Mouse (Mus musculus) hindbrain, embryonic 10.5 days (tissue): ENCODE data around the gene Nanp. TPM values are rescaled to one million over a fixed set of nuclear protein-coding genes. Genes with fewer than 3 reads are reported as not detected.

Experiments used
- DNase-seq: peaks from one replicate; pipeline ENCODE4 v3.0.0-alpha.2; 2017; ENCODE audit warnings: low spot score
- H3K27ac ChIP-seq: fragments of 300-500 bp; sonication (generic); 2 replicates; pipeline ENCODE4 v1.5.1; 2016; ENCODE audit warnings: mild to moderate bottlenecking, moderate library complexity
- H3K27me3 ChIP-seq: fragments of 300-500 bp; sonication (generic); 2 replicates; pipeline ENCODE4 v1.6.1; 2016; ENCODE audit warnings: mild to moderate bottlenecking; ENCODE audit not compliant: poor library complexity, insufficient read depth, severe bottlenecking
- H3K36me3 ChIP-seq: fragments of 300-500 bp; sonication (generic); 2 replicates; pipeline ENCODE4 v1.6.1; 2016; ENCODE audit warnings: mild to moderate bottlenecking, moderate library complexity
- H3K4me1 ChIP-seq: fragments of 300-500 bp; sonication (generic); replicated peaks from 2 replicates; pipeline ENCODE4 v1.6.1; 2016; ENCODE audit warnings: mild to moderate bottlenecking
- H3K4me3 ChIP-seq: fragments of 300-500 bp; sonication (generic); 2 replicates; pipeline ENCODE4 v1.5.1; 2016; ENCODE audit warnings: mild to moderate bottlenecking, moderate library complexity
- H3K9me3 ChIP-seq: fragments of 300-500 bp; sonication (generic); 2 replicates; pipeline ENCODE4 v1.6.1; 2016; ENCODE audit warnings: mild to moderate bottlenecking, moderate library complexity
- WGBS: fragments of 180-500 bp; shearing (Covaris S2); methylation state at CpG from one replicate; pipeline ENCODE4 v1.1.7; 2016; 5-methylcytosine and 5-hydroxymethylcytosine counted together
- polyA plus RNA-seq: library from polyadenylated mRNA; unstranded; fragments of >200 nt; fragmentation: Nextera tagmentation; extraction: Ambion mirVana; gene quantifications from 2 replicates; pipeline ENCODE4 v1.2.1, GENCODE M21; 2016

Nanp gene
- polyA plus RNA-seq, 1 experiment from 2014 or later: 47.0 TPM

GRCm38 (mm10) chr2:151008939-151009509 lies 30.2 kb downstream of the Nanp start:
- peak; percentile 87 for DNase-seq
- Histone ChIP-seq H3K27ac (peak overlapping the region; percentile 94), H3K9me3 (no peaks in the 10 kb centered on the region), H3K4me3 (peak overlapping the region; percentile 83), H3K4me1 (peaks cover 26% of the 10 kb centered on the region), H3K36me3 (no peaks in the 10 kb centered on the region), H3K27me3 (no peaks in the 10 kb centered on the region)
- WGBS: under 1% methylated on average over 52 of the region's 57 CpGs

GRCm38 (mm10) chr2:151008517-151008932 lies 30.7 kb downstream of the Nanp start:
- Histone ChIP-seq H3K9me3 (no peaks in the 10 kb centered on the region), H3K27me3 (no peaks in the 10 kb centered on the region), H3K27ac (peak overlapping the region; percentile 94), H3K4me3 (peak overlapping the region; percentile 83), H3K4me1 (peaks cover 26% of the 10 kb centered on the region), H3K36me3 (no peaks in the 10 kb centered on the region)
- under 1% methylated on average over 21 of the region's 21 CpGs for WGBS
- DNase-seq: no peak

DNA sequence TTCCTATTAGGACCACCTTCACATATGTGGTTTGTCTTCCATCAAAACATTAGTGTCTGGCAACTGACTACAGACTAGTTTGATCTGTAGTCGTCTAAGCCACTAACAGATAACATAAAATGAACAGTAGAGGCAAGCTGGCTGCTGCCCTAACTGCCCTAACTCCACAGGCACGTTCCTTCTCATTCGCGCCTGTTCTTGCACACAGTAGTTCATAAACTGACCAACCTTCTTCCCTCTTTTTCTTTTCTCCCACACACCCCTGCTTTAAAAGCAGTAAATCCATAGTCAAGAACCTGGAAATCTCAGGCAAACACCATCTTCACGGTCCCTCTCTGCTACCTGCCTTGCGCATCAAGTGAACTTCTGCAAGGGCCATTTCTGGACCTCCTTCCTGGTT lies 31.2 kb downstream of the Nanp start:
- peaks cover 26% of the 10 kb centered on the region for H3K4me1 ChIP-seq
- peak overlapping the region; percentile 83 for H3K4me3 ChIP-seq
- DNase-seq: no peak
- H3K27me3 ChIP-seq: no peaks in the 10 kb centered on the region
- 55% methylated on average over 6 of the region's 6 CpGs for WGBS
- no peaks in the 10 kb centered on the region for H3K9me3 ChIP-seq
- 0 out of 2 replicates have a peak overlapping the region, but pooled peaks have one; percentile 94 for H3K27ac ChIP-seq
- no peaks in the 10 kb centered on the region for H3K36me3 ChIP-seq

DNA sequence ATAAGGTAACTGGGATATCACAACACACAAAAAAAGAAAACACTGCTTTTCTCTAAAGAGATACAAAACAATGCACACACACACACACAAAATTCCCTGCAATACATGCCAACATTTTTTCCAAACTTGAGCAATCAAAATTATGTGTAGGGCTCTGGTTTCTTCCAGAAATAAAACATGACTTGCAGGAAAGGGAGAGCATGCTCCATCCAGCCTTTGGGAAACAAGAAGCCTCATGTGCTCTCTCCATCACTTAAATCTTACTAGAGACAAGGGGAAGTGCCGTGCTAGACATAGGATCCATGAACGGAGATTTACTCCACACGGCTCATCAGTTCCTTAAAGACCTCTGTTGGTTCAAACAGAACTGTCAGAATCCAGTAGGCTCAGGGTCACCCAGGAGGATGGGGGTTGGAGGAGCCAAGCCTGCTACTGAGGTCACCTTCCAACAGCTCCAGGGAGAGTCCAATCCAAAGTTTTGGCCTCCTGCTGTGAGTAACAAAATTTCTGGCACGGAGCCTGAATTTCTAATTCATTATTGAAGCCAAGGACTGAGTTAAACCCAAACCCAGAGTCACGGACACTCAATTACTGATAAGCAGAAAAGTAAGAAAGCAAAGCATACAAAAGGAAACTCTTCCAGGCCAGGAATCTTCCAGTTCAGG lies 32.8 kb downstream of the Nanp start:
- Histone ChIP-seq H3K27ac (no peak overlapping the region), H3K4me1 (peaks cover 26% of the 10 kb centered on the region), H3K4me3 (no peak overlapping the region), H3K27me3 (no peaks in the 10 kb centered on the region), H3K9me3 (no peaks in the 10 kb centered on the region), H3K36me3 (no peaks in the 10 kb centered on the region)
- WGBS: 81% methylated on average over 5 of the region's 5 CpGs
- no peak for DNase-seq

DNA sequence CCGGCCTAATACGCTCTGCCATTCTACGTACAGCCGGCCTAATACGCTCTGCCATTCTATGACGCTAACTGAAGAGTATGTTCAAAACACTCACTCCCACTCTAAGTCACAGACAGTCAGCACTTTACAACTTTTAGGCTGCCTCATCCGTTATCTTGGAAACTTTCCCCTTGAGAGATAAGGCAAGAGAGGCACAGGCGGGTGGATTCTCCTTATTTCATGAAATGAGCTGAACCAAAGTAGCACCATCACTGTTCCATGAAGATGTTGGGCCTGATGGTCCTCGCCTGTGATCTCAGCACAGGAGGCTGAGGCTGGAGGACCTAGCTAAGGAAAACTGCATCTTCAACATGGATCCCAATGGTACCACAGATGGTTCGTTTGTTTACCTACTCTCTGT lies 34.8 kb downstream of the Nanp start:
- no peak for DNase-seq
- Histone ChIP-seq H3K4me1 (peaks cover 23% of the 10 kb centered on the region), H3K36me3 (no peaks in the 10 kb centered on the region), H3K27me3 (no peaks in the 10 kb centered on the region), H3K4me3 (no peak overlapping the region), H3K27ac (no peak overlapping the region), H3K9me3 (no peaks in the 10 kb centered on the region)
- 93% methylated on average over 10 of the region's 10 CpGs for WGBS

DNA sequence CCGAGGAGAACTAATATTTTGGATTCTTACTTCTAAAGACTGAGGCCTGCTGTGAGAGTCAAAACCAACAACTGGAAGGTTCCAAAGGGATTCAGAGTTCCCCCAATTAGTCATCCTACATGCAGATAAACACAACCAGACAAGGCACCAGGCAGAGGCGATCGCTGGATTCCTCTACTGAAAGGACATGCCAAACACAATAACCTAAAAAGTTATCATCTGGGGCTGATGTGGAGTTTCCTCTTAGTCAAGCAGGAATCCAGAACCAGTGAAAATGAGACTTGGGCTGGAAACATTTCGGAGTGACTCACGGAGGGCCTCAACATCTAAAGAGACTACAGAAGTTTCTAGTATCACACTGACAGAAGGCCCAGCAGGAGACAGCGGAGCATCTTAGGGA lies 35.4 kb downstream of the Nanp start:
- Histone ChIP-seq H3K27me3 (no peaks in the 10 kb centered on the region), H3K4me1 (peaks cover 29% of the 10 kb centered on the region), H3K27ac (no peak overlapping the region), H3K36me3 (no peaks in the 10 kb centered on the region), H3K9me3 (no peaks in the 10 kb centered on the region), H3K4me3 (no peak overlapping the region)
- no peak for DNase-seq
- 85% methylated on average over 6 of the region's 6 CpGs for WGBS

GRCm38 (mm10) chr2:151001619-151002175 lies 37.5 kb downstream of the Nanp start:
- Histone ChIP-seq H3K27me3 (no peaks in the 10 kb centered on the region), H3K4me1 (peaks cover 24% of the 10 kb centered on the region), H3K36me3 (peaks cover 9% of the 10 kb centered on the region; the same call in 1 of the 2 replicates), H3K9me3 (no peaks in the 10 kb centered on the region), H3K27ac (no peak overlapping the region), H3K4me3 (no peak overlapping the region)
- WGBS: 89% methylated on average over 5 of the region's 5 CpGs
- no peak for DNase-seq

DNA sequence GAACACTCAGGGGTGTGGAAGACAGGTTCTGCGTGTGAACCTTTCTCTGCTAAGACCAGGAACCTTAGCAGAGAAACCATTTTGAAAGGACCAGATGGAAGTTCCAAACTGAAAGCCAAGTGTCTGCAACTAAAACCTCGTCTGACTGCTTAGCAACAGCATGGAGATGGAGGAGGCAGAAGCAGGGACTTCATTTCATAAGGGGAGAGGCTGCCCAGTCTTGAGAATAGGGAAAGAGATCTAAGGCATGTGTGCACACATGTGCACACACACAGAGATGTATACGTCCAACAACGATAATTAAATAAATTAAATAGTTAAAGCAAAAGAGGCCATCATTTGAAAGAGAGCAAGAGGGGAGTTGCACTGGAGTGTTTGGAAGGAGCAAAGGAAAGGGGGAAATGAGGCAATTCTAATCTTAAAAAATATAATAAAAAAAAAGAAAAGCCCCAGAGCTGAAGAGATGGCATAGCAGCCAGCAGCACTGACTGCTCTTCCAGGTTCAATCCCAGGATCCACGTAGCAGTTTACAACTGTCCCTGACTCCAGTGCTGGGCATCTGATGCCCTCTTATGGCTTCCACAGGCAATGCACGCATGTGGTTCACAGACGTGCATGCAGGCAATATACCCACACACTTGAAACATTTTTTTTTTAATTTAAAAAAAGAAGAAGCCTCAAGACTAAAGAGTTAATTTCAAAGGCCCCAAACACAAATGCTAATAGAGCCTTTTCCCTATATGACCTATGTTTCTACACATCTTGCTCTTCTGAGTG lies 38.6 kb downstream of the Nanp start:
- Histone ChIP-seq H3K9me3 (no peaks in the 10 kb centered on the region), H3K27ac (no peak overlapping the region), H3K4me1 (peaks cover 21% of the 10 kb centered on the region), H3K4me3 (no peak overlapping the region), H3K36me3 (peaks cover 9% of the 10 kb centered on the region; the same call in 1 of the 2 replicates), H3K27me3 (no peaks in the 10 kb centered on the region)
- 50% methylated on average over 7 of the region's 7 CpGs for WGBS
- peak; percentile 56 for DNase-seq

GRCm38 (mm10) chr2:150999021-150999420 lies 40.2 kb downstream of the Nanp start:
- Histone ChIP-seq H3K4me3 (no peak overlapping the region), H3K9me3 (no peaks in the 10 kb centered on the region), H3K4me1 (peaks cover 21% of the 10 kb centered on the region), H3K36me3 (peaks cover 9% of the 10 kb centered on the region; the same call in 1 of the 2 replicates), H3K27me3 (no peaks in the 10 kb centered on the region), H3K27ac (no peak overlapping the region)
- WGBS: 60% methylated on average over 3 of the region's 3 CpGs
- no peak for DNase-seq

- 75% methylated on average over 5 of the region's 5 CpGs for whole genome bisulfite sequencing
Observed at GRCm38 (mm10) chr2:150997618-150998017, 41.6 kb downstream of the Nanp start.

GRCm38 (mm10) chr2:150995324-150995723 lies 43.9 kb downstream of the Nanp start:
- DNase-seq: no peak
- Histone ChIP-seq H3K4me1 (peaks cover 21% of the 10 kb centered on the region), H3K36me3 (peaks cover 9% of the 10 kb centered on the region; the same call in 1 of the 2 replicates), H3K27me3 (no peaks in the 10 kb centered on the region), H3K27ac (no peak overlapping the region), H3K9me3 (no peaks in the 10 kb centered on the region), H3K4me3 (no peak overlapping the region)
- 80% methylated on average over 4 of the region's 4 CpGs for WGBS

More at GRCm38 (mm10) chr2:150997618-150998017, 41.6 kb downstream of the Nanp start:
- H3K4me1 ChIP-seq: peaks cover 21% of the 10 kb centered on the region
- peaks cover 9% of the 10 kb centered on the region; the same call in 1 of the 2 replicates for H3K36me3 ChIP-seq
- no peaks in the 10 kb centered on the region for H3K27me3 ChIP-seq
- no peak overlapping the region for H3K27ac ChIP-seq
- H3K4me3 ChIP-seq: no peak overlapping the region
- DNase-seq: no peak
- no peaks in the 10 kb centered on the region for H3K9me3 ChIP-seq

- WGBS: 92% methylated on average over 4 of the region's 4 CpGs
- Histone ChIP-seq H3K27me3 (no peaks in the 10 kb centered on the region), H3K9me3 (no peaks in the 10 kb centered on the region), H3K4me1 (no peaks in the 10 kb centered on the region), H3K36me3 (0 out of 2 replicates have a peak, but pooled peaks cover 7% of the 10 kb centered on the region), H3K4me3 (no peak overlapping the region), H3K27ac (no peak overlapping the region)
- peak; percentile 0 for DNase-seq
Observed at GRCm38 (mm10) chr2:150991050-150991449, 48.1 kb downstream of the Nanp start.
